Mouse (Mus musculus): ENCODE results near the gene Ccdc57.

- TF ChIP-seq POLR2A (IDR thresholded peaks at IDR 0.05; ENCODE audit: low read depth, low read length) (no peak), CTCF (IDR thresholded peaks at IDR 0.05; ENCODE audit: borderline replicate concordance, insufficient read depth, low read length) (no peak)
Observed at GRCm38 (mm10) chr11:120865816-120866215, 66.9 kb downstream of the Ccdc57 start.

Data from embryonic fibroblast, embryonic 13.5 days (primary cell).